Mouse (Mus musculus) adrenal gland, postnatal 25 days (tissue): ENCODE measurements around the gene Anapc10. TPM values are rescaled to one million over a fixed set of nuclear protein-coding genes. Genes with fewer than 3 reads are reported as not detected.

Experiments used
- total RNA-seq: library from RNA; stranded (reverse); gene quantifications from 2 replicates; pipeline ENCODE4 v1.2.3, GENCODE M21; 2021

The Anapc10 gene
- total RNA-seq, 1 experiment from 2014 or later = 12.7 TPM

Other genes with a start within 250 kb of the Anapc10 start
- 51.5 and 60.6 TPM in 2 replicates for gene Otud4, start 72.2 kb upstream of the Anapc10 start, total RNA-seq
- 80.1 and 93.7 TPM in 2 replicates for gene Abce1, start 80 bp upstream of the Anapc10 start, total RNA-seq